Mouse (Mus musculus): ENCODE results near the gene Cobll1. TPM values are rescaled to one million over a fixed set of nuclear protein-coding genes. Genes with fewer than 3 reads are reported as not detected.

Gene Cobll1
- polyA plus RNA-seq, 1 experiment from 2014 or later = 3.8 TPM

DNA sequence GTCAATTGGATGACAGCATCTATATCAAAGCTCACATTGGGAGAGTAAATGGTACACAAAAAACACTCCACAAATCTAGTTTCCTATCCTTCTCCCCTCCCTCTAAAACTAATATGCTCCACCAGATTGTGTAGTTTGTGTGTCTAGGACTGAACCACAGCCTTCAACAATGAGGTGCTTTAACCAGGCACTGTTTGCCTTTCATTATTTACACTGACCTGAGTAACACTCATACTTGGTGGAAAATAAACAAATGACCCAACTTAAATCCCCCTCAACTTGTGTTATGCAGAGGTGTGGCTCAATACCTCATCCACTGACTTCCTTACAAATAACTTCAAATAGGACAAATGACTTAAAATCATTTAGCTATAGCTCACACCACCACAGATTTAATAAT, 155.8 kb downstream of the Cobll1 start:
- Histone ChIP-seq H3K4me2 (no peak overlapping the region), H3K9ac (no peak overlapping the region)
- no peak for ATAC-seq (ENCODE audit: insufficient read depth)

DNA sequence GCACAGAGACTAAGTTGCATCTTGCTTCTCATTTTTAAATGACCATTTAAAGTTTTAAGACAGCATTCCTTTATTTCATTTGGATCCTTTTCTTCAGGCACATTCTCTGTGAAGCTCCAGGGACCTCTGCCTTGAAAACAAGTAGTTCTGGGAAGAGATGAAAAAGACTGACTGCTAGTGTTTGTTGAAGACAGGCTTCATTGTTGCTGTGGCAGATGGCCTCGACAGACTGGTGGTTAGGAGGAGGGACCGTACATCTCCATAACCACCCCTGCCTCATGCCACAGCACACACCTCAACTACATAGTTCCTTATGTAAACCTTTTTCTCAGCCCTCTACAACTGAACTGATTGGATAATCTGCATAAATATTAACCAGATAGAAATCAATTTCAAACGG, 161.7 kb downstream of the Cobll1 start:
- H3K27me3 ChIP-seq = no peaks in the 10 kb centered on the region
- H3K4me1 ChIP-seq (replicated peaks) = no peaks in the 10 kb centered on the region
- no peak for ATAC-seq (ENCODE audit: insufficient read depth)
- no peaks in the 10 kb centered on the region for H3K9me3 ChIP-seq (replicated peaks)
- H3K27ac ChIP-seq (replicated peaks) = no peak overlapping the region
- WGBS (ENCODE audit: insufficient replicate concordance) = 42% methylated on average over 3 of the region's 3 CpGs
- no peak overlapping the region for H3K4me2 ChIP-seq
- no peaks in the 10 kb centered on the region for H3K36me3 ChIP-seq (replicated peaks)
- H3K4me3 ChIP-seq (replicated peaks) = no peak overlapping the region
- no peak overlapping the region for H3K9ac ChIP-seq

More for the DNA sequence above, 155.8 kb downstream of the Cobll1 start:
- H3K36me3 ChIP-seq (replicated peaks) = 0 out of 2 replicates have a peak, but pooled peaks cover 4% of the 10 kb centered on the region
- no peaks in the 10 kb centered on the region for H3K27me3 ChIP-seq
- H3K4me1 ChIP-seq (replicated peaks) = no peaks in the 10 kb centered on the region
- no peaks in the 10 kb centered on the region for H3K9me3 ChIP-seq (replicated peaks)
- H3K4me3 ChIP-seq (replicated peaks) = no peak overlapping the region
- H3K27ac ChIP-seq (replicated peaks) = no peak overlapping the region

DNA sequence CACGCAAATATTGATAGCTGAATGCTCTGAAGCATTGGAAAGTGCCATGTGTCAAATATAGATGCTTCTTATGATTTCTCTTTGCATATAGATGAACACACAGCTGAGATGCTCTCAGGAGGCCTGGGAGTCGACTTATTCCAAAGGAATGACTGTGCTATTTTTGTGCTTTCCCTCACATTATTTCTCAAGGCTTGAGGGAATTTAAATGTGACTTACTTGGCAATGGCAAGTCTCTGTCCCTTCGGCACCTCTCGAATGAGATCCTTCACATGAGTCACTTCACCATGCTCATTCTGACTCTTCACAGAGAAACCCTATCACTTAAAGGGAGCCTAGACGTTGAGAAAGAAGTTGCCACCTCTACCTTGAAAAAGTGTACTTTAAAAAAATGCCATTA, 163.4 kb downstream of the Cobll1 start:
- Histone ChIP-seq H3K9ac (no peak overlapping the region), H3K4me3 (replicated peaks) (no peak overlapping the region), H3K27ac (replicated peaks) (no peak overlapping the region), H3K9me3 (replicated peaks) (no peaks in the 10 kb centered on the region), H3K4me2 (no peak overlapping the region), H3K4me1 (replicated peaks) (no peaks in the 10 kb centered on the region), H3K27me3 (no peaks in the 10 kb centered on the region), H3K36me3 (replicated peaks) (no peaks in the 10 kb centered on the region)
- 71% methylated on average over 5 of the region's 5 CpGs for WGBS (ENCODE audit: insufficient replicate concordance)
- no peak for ATAC-seq (ENCODE audit: insufficient read depth)

DNA sequence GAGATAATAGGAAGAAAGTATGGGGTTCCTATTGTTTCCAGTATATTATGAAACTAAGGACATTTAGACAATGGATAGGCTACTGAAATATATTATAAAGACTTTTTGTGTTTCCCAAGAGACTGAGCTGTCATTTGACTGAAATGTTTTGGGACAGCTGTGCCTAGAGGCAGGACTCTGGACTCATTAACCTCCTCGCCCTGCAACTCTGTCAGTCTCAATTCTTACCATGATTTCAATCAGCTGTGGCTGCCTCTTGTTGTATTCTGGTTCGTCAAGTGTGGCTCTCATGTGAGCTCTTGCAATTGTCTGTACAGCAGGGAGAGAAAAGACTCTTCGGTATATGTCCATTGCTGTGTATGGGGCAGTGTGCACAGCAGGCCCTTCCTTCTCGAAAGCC, 163.8 kb downstream of the Cobll1 start:
- Histone ChIP-seq H3K4me3 (replicated peaks) (no peak overlapping the region), H3K4me1 (replicated peaks) (no peaks in the 10 kb centered on the region), H3K27ac (replicated peaks) (no peak overlapping the region), H3K9ac (no peak overlapping the region), H3K27me3 (no peaks in the 10 kb centered on the region), H3K4me2 (no peak overlapping the region), H3K9me3 (replicated peaks) (no peaks in the 10 kb centered on the region), H3K36me3 (replicated peaks) (no peaks in the 10 kb centered on the region)
- WGBS (ENCODE audit: insufficient replicate concordance) = 72% methylated on average over 4 of the region's 4 CpGs
- no peak for ATAC-seq (ENCODE audit: insufficient read depth)

DNA sequence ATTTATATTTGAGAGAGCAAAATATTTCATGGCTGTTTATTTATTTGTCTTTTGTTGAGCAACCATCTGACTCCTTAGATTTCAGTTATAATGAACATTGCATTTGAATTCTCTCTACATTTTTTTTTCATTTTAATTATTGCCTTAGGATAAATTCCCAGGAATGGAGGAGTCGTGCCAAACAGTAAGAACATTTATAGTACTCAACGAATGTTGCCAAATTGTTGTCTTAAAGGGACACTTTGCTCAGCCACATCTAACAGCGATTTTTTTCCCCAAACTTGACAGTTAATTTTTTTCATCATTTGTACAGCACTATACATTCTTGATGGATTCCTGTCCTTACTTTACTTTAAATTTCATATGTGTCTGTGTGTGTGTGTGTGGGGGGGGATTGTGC, 167.0 kb downstream of the Cobll1 start:
- Histone ChIP-seq H3K27me3 (no peaks in the 10 kb centered on the region), H3K27ac (replicated peaks) (no peak overlapping the region), H3K9ac (no peak overlapping the region), H3K36me3 (replicated peaks) (no peaks in the 10 kb centered on the region), H3K4me1 (replicated peaks) (no peaks in the 10 kb centered on the region), H3K4me3 (replicated peaks) (no peak overlapping the region), H3K9me3 (replicated peaks) (no peaks in the 10 kb centered on the region), H3K4me2 (no peak overlapping the region)
- no peak for ATAC-seq (ENCODE audit: insufficient read depth)
- 64% methylated on average over 3 of the region's 3 CpGs for WGBS (ENCODE audit: insufficient replicate concordance)

- ATAC-seq (ENCODE audit: insufficient read depth) = no peak
- H3K4me1 ChIP-seq (replicated peaks) = no peaks in the 10 kb centered on the region
Observed at GRCm38 (mm10) chr2:65053764-65054163, 185.4 kb downstream of the Cobll1 start.

DNA sequence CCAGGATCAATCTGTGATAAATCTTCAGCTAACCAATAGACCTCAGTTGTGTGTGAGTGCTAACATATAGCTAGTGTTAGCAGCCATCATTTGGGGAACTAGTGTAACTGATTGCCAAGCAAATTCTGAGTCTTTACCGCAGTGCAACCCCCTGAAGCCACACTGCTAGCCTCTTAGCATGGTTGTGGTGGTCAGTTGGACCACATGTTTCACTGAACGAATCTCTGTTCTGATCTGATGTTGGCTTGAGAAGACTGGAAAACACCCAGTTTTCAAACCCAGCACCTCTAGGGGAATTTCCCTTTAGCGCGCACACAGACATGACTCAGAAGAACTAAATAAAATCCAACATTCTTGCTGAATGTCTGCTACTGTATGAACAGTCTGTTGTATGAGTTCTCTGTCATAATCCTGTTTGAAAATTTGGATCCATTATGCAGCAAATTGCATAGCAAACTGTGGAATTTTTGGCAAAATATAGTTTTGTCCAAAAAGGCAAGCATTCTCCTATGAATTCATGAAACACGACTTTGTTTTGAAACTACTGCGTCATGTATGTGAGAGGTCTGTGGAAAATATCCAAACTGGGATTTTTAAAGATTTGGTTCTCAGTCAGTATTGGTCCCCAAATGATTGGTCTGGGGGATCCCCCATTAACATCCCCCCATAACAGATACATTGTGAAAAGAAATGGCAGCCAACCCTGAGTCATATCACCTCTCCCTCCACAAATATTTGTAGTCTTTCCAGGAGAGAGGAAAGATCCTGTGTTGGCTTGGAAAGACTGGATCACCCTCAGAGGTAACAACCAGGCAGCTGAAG, 186.8 kb downstream of the Cobll1 start:
- no peak for ATAC-seq (ENCODE audit: insufficient read depth)
- H3K9ac ChIP-seq = no peak overlapping the region
- no peak overlapping the region for H3K27ac ChIP-seq (replicated peaks)
- no peak overlapping the region for H3K4me3 ChIP-seq (replicated peaks)
- H3K4me2 ChIP-seq = no peak overlapping the region
- no peaks in the 10 kb centered on the region for H3K4me1 ChIP-seq (replicated peaks)
- no peaks in the 10 kb centered on the region for H3K27me3 ChIP-seq
- 75% methylated on average over 6 of the region's 6 CpGs for WGBS (ENCODE audit: insufficient replicate concordance)
- no peaks in the 10 kb centered on the region for H3K36me3 ChIP-seq (replicated peaks)
- H3K9me3 ChIP-seq (replicated peaks) = no peaks in the 10 kb centered on the region

More at GRCm38 (mm10) chr2:65053764-65054163, 185.4 kb downstream of the Cobll1 start:
- no peak overlapping the region for H3K4me2 ChIP-seq
- no peaks in the 10 kb centered on the region for H3K27me3 ChIP-seq
- H3K4me3 ChIP-seq (replicated peaks) = no peak overlapping the region
- H3K36me3 ChIP-seq (replicated peaks) = no peaks in the 10 kb centered on the region
- no peak overlapping the region for H3K27ac ChIP-seq (replicated peaks)
- H3K9ac ChIP-seq = no peak overlapping the region
- no peaks in the 10 kb centered on the region for H3K9me3 ChIP-seq (replicated peaks)
- 65% methylated on average over 2 of the region's 2 CpGs for WGBS (ENCODE audit: insufficient replicate concordance)

- no peaks in the 10 kb centered on the region for H3K36me3 ChIP-seq (replicated peaks)
Observed at GRCm38 (mm10) chr2:65050776-65051175, 188.4 kb downstream of the Cobll1 start.

GRCm38 (mm10) chr2:65048234-65049017, 190.8 kb downstream of the Cobll1 start:
- no peak overlapping the region for H3K27ac ChIP-seq (replicated peaks)
- no peaks in the 10 kb centered on the region for H3K27me3 ChIP-seq
- H3K4me3 ChIP-seq (replicated peaks) = no peak overlapping the region
- H3K4me2 ChIP-seq = no peak overlapping the region
- H3K36me3 ChIP-seq (replicated peaks) = no peaks in the 10 kb centered on the region
- 60% methylated on average over 6 of the region's 6 CpGs for WGBS (ENCODE audit: insufficient replicate concordance)
- H3K4me1 ChIP-seq (replicated peaks) = no peaks in the 10 kb centered on the region
- H3K9me3 ChIP-seq (replicated peaks) = no peaks in the 10 kb centered on the region
- no peak for ATAC-seq (ENCODE audit: insufficient read depth)
- H3K9ac ChIP-seq = no peak overlapping the region

More at GRCm38 (mm10) chr2:65050776-65051175, 188.4 kb downstream of the Cobll1 start:
- no peak for ATAC-seq (ENCODE audit: insufficient read depth)
- Histone ChIP-seq H3K4me3 (replicated peaks) (no peak overlapping the region), H3K9me3 (replicated peaks) (no peaks in the 10 kb centered on the region), H3K27ac (replicated peaks) (no peak overlapping the region), H3K27me3 (no peaks in the 10 kb centered on the region), H3K4me1 (replicated peaks) (no peaks in the 10 kb centered on the region), H3K9ac (no peak overlapping the region), H3K4me2 (no peak overlapping the region)
- 72% methylated on average over 3 of the region's 3 CpGs for WGBS (ENCODE audit: insufficient replicate concordance)
